Mouse (Mus musculus) ES-CJ7 (cell line): ENCODE data around the gene Cdkal1.

Source experiments
- DNase-seq: peaks from one replicate; pipeline ENCODE4 v3.0.0; 2011; ENCODE audit warnings: low read depth, low spot score

Gene Cdkal1

GRCm38 (mm10) chr13:29707620-29708019 is 147.9 kb downstream of the Cdkal1 start:
- no peak for DNase-seq

GRCm38 (mm10) chr13:29701400-29701799 is 154.1 kb downstream of the Cdkal1 start:
- no peak for DNase-seq

DNA sequence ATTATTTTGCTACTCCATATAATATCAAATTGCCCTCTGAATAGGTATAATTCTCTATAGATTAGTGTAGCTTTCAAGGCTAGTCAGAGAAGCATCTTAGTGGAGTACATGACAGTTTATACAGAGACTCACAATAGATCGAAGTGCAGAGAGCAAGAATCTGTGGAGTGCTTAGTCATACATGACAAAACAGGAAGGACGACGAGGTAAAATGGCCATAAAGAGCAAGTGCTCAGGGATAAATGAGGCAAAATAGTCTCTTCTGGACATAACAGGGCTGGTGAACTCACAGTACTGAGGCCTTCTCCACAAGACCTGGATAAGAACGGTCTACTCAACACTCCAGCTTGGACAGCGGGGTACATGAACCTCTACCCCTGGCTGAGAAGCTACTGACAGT is 155.6 kb downstream of the Cdkal1 start:
- no peak for DNase-seq

- DNase-seq: no peak
These were observed 157.0 kb downstream of the Cdkal1 start for GRCm38 (mm10) chr13:29698307-29698985.

- no peak for DNase-seq
These were observed 158.2 kb downstream of the Cdkal1 start for GRCm38 (mm10) chr13:29697230-29697629.

DNA sequence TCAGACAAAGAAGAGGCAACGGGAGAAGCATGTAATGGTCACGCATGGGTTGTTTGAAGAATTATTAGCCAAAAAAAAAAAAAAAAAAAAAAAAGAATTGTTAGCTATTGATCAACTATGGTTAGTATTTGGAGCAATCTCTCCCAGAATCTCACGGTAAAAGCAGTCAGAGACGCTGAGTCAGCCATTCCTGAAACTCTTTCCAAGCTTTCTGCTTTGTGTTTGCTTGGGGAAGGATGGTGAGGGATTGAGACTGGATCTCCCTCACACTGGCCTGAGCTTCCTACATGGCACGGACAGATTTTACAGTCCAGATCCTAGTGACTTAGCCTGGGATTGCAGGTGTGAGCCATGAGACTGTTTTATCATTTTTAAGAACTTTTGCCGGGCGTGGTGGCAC is 164.7 kb downstream of the Cdkal1 start:
- no peak for DNase-seq

DNA sequence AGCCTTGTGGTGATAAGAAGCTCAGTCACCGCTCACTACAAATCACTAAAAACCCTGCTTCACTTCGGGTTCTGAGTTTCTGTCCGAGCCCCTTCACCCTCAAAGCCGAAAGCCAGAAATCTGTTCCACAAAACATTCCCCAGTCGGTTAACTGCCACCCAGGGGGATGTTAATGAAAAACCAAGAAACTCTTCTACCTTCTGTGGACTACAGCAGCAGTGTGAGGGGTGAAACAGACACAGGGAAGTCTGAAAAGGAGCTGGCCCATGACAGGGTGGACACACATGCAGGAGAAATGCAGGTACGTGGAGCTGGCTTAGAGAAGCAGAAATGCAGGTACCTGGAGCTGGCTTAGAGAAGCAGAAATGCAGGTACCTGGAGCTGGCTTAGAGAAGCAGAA is 166.6 kb downstream of the Cdkal1 start:
- no peak for DNase-seq

- no peak for DNase-seq
These were observed 167.6 kb downstream of the Cdkal1 start for GRCm38 (mm10) chr13:29687872-29688271.

GRCm38 (mm10) chr13:29679479-29680186 is 175.8 kb downstream of the Cdkal1 start:
- DNase-seq: no peak

DNA sequence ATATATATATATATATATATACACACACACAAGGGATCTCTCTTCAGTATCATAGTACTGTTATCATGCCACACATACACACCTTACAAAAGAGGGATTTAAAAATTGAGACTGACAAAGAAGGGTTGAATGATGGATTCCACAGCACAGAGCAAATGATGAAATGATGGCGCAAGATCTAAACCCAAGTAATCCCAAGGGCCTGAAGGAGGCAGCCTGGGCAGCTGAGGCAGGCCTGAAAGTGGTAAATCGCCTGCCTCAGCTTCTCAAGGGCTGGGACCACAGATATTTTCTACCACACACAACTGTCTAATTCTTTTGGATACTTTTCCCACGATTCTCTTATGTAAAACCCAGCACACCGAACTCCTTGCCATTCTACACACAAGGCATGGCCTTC is 177.9 kb downstream of the Cdkal1 start:
- no peak for DNase-seq

GRCm38 (mm10) chr13:29670626-29671025 is 184.8 kb downstream of the Cdkal1 start:
- DNase-seq: no peak

- DNase-seq: no peak
These were observed 191.6 kb downstream of the Cdkal1 start for GRCm38 (mm10) chr13:29663908-29664307.

DNA sequence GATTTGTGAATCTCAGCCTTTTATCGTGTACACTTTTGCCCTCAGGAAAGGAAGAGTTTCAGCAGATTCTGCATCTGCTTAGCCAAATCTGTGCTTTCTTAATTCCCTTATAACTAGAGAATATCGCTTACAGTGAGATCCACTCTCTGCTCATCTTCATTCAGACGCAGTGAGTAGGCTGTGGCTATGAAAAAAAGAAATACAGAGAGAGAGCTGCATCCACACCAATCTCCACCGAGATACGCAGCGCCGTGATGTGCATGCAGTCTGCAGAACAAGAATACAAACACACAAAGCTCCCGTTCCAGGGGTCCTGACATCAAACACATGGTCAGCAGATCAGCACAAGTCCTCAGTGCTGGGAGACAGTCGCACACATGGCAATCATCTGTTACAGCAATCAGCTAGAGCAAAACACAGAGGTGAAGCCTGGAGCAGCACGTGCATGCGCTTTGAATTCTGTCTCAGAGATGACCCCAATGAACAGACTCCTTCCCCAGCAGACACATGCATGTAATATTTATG is 199.6 kb downstream of the Cdkal1 start:
- no peak for DNase-seq

- no peak for DNase-seq
These were observed 202.1 kb downstream of the Cdkal1 start for GRCm38 (mm10) chr13:29653407-29653806.

GRCm38 (mm10) chr13:29652791-29653190 is 202.7 kb downstream of the Cdkal1 start:
- no peak for DNase-seq

GRCm38 (mm10) chr13:29650576-29651236 is 204.8 kb downstream of the Cdkal1 start:
- DNase-seq: no peak

DNA sequence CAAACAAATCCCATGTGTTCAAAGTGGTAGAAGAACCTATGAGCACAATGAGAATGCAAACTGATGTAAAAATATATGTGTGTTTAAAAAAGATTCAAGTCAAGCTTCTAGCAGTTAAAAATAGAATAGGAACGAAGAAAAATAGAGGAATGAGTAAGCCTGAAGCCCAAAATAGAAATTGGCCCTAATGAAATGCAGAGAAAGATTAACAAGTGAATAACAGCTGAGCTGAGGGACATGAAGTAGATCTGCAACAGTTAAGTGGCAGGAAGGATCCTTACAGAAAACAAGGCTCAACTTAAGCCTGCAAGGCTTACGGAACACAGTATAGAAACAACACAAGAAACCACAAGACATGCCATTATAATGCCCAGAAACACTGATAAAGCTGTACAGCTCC is 205.9 kb downstream of the Cdkal1 start:
- no peak for DNase-seq

DNA sequence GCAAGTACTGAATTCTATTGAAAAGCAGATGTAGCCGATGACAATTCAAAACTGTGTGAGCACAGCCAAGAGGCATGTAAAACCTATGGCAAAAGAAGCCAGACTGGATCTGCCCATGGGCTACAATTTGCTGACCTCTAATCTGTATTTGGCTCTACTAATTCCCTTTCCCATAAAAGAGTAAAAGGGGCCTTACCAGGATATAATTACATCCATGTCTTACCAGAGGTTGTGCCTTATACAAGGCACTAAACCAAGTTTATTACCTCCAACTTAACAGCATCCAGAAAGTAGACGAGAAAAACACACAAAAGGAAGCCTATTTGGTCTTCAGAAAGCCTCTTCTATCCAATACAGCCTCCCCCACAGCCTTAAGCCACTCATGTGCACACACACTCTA is 213.2 kb downstream of the Cdkal1 start:
- no peak for DNase-seq

DNA sequence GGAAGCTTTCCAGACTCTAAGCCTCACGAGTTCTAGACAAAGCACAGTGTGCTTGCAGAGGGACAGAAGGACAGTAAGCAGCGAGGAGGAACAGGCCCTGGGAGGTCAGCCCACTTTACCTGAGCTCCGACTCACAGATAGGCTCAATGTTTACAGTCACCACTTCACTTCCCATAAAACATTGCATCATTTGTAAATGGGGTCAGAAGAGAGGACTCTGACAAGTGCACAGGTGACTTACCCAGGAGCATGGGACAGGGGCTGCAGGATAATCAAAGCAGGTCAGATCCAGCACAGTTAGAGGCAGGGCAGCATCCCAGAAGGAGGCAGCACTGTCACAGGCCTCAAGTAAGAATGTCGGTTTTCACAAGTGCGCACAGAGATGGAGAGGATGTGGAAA is 214.3 kb downstream of the Cdkal1 start:
- DNase-seq: no peak

DNA sequence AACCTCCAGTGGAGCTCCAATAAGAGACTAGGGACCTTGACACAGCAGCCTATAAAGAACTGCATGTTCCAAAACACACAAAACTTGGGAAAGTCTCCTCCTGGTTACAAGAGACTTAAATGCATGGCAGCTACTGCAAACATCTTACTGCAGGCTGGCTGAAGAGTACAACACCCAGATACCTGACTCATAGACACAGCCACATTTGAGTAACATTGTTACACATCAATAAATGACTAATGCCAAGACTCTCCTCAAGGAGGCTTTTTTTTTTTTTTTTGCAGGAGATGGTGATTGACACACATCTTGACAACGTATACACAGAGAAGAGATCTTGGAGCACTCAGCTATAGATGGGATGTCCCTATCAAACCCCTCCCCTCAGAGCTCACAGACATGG is 215.3 kb downstream of the Cdkal1 start:
- no peak for DNase-seq

- peak; percentile 43 for DNase-seq
These were observed 217.2 kb downstream of the Cdkal1 start for GRCm38 (mm10) chr13:29638303-29638702.

- no peak for DNase-seq
These were observed 217.7 kb downstream of the Cdkal1 start for GRCm38 (mm10) chr13:29637788-29638187.

- DNase-seq: no peak
These were observed 219.9 kb downstream of the Cdkal1 start for GRCm38 (mm10) chr13:29635581-29635980.
